Mouse (Mus musculus): ENCODE measurements around the gene Olfr1218. TPM values are rescaled to one million over a fixed set of nuclear protein-coding genes. Genes with fewer than 3 reads are reported as not detected.

Olfr1218 gene
- polyA plus RNA-seq, 1 experiment from 2014 or later, result not detected

DNA sequence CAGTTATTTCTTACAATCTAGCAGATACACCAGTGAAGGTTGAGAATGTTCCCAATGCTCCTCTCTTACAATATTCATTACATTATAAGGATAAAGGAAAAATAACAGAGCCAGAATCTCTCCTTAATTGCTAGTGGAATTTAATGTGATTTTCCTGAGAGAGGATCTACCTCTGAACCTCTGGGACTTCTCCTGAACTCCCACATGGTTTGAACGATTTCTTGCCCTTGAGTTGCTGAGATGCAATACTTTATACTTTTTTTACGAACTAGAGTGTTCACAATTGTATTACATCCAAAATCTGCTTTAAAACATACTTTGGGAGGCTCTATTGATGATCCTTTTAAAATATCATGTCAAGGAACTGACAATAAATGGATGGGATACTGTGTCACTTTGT lies 54.1 kb downstream of the Olfr1218 start, which contains the start of gene Olfr1215:
Gene Olfr1215, minus strand, starts transcription at position 101 of the 400 bp plus-strand sequence.
- H3K27ac ChIP-seq (ENCODE audit: low read depth, low read length), result no peak within 1 kb of the TSS
- H3K4me1 ChIP-seq (ENCODE audit: control insufficient read depth, insufficient read depth, low read length), result no peaks in the 10 kb centered on the region
- DNase-seq (ENCODE audit: low spot score) (no peak), ATAC-seq (ENCODE audit: insufficient read depth, low FRiP score, low TSS enrichment) (no peak)
- H3K36me3 ChIP-seq (ENCODE audit: control insufficient read depth, insufficient read depth, low read length), result no peaks in the 10 kb centered on the region
- no peaks in the 10 kb centered on the region for H3K27me3 ChIP-seq (ENCODE audit: control insufficient read depth, insufficient read depth, low read length)
- H3K9ac ChIP-seq (ENCODE audit: low read length), result no peak within 1 kb of the TSS
- H3K9me3 ChIP-seq (ENCODE audit: control insufficient read depth, low read length), result no peaks in the 10 kb centered on the region
- 76% methylated on average over 2 of the region's 2 CpGs for WGBS
- H3K4me2 ChIP-seq (ENCODE audit: low read depth), result no peak within 1 kb of the TSS
- H3K4me3 ChIP-seq (ENCODE audit: low read depth, low read length), result no peak within 1 kb of the TSS

Other genes with a start within 250 kb of the Olfr1218 start
- not detected in 2 replicates for gene Olfr1202, start 246.7 kb downstream of the Olfr1218 start, polyA plus RNA-seq (2014; fragmentation: Nextera tagmentation; extraction: Ambion mirVana)
- not detected in 2 replicates for gene Olfr1205, start 231.4 kb downstream of the Olfr1218 start, polyA plus RNA-seq (2014; fragmentation: Nextera tagmentation; extraction: Ambion mirVana)
- not detected in 2 replicates for gene Olfr1204, start 211.9 kb downstream of the Olfr1218 start, polyA plus RNA-seq (2014; fragmentation: Nextera tagmentation; extraction: Ambion mirVana)
- not detected in 2 replicates for gene Olfr1206, start 198.0 kb downstream of the Olfr1218 start, polyA plus RNA-seq (2014; fragmentation: Nextera tagmentation; extraction: Ambion mirVana)
- not detected in 2 replicates for gene Olfr1208, start 158.9 kb downstream of the Olfr1218 start, polyA plus RNA-seq (2014; fragmentation: Nextera tagmentation; extraction: Ambion mirVana)
- gene Olfr1209, start 146.0 kb downstream of the Olfr1218 start, polyA plus RNA-seq (2014; fragmentation: Nextera tagmentation; extraction: Ambion mirVana), result not detected in 2 replicates
- gene Olfr1211, start 123.1 kb downstream of the Olfr1218 start, polyA plus RNA-seq (2014; fragmentation: Nextera tagmentation; extraction: Ambion mirVana), result not detected in 2 replicates
- not detected in 2 replicates for gene Olfr1212, start 107.2 kb downstream of the Olfr1218 start, polyA plus RNA-seq (2014; fragmentation: Nextera tagmentation; extraction: Ambion mirVana)
- not detected in 2 replicates for gene Gm13762, start 80.9 kb downstream of the Olfr1218 start, polyA plus RNA-seq (2014; fragmentation: Nextera tagmentation; extraction: Ambion mirVana)
- not detected in 2 replicates for gene Olfr1214, start 68.5 kb downstream of the Olfr1218 start, polyA plus RNA-seq (2014; fragmentation: Nextera tagmentation; extraction: Ambion mirVana)
- not detected in 2 replicates for gene Olfr1215, start 54.2 kb downstream of the Olfr1218 start, polyA plus RNA-seq (2014; fragmentation: Nextera tagmentation; extraction: Ambion mirVana)
- gene Olfr1216, start 42.8 kb downstream of the Olfr1218 start, polyA plus RNA-seq (2014; fragmentation: Nextera tagmentation; extraction: Ambion mirVana), result not detected in 2 replicates
- gene Olfr1217, start 29.1 kb downstream of the Olfr1218 start, polyA plus RNA-seq (2014; fragmentation: Nextera tagmentation; extraction: Ambion mirVana), result not detected in 2 replicates
- not detected in 2 replicates for gene Olfr1219, start 22.3 kb upstream of the Olfr1218 start, polyA plus RNA-seq (2014; fragmentation: Nextera tagmentation; extraction: Ambion mirVana)
- gene Olfr1220, start 45.6 kb upstream of the Olfr1218 start, polyA plus RNA-seq (2014; fragmentation: Nextera tagmentation; extraction: Ambion mirVana), result not detected in 2 replicates
- not detected in 2 replicates for gene Olfr1221, start 56.1 kb upstream of the Olfr1218 start, polyA plus RNA-seq (2014; fragmentation: Nextera tagmentation; extraction: Ambion mirVana)
- gene Olfr1222, start 71.9 kb upstream of the Olfr1218 start, polyA plus RNA-seq (2014; fragmentation: Nextera tagmentation; extraction: Ambion mirVana), result not detected in 2 replicates
- gene Olfr1223, start 90.4 kb upstream of the Olfr1218 start, polyA plus RNA-seq (2014; fragmentation: Nextera tagmentation; extraction: Ambion mirVana), result not detected in 2 replicates
- gene Olfr1224-ps1, start 102.9 kb upstream of the Olfr1218 start, polyA plus RNA-seq (2014; fragmentation: Nextera tagmentation; extraction: Ambion mirVana), result not detected in 2 replicates
- gene Olfr1225, start 113.5 kb upstream of the Olfr1218 start, polyA plus RNA-seq (2014; fragmentation: Nextera tagmentation; extraction: Ambion mirVana), result not detected in 2 replicates
- gene Olfr1226, start 138.9 kb upstream of the Olfr1218 start, polyA plus RNA-seq (2014; fragmentation: Nextera tagmentation; extraction: Ambion mirVana), result not detected in 2 replicates
- not detected in 2 replicates for gene Olfr1228, start 192.9 kb upstream of the Olfr1218 start, polyA plus RNA-seq (2014; fragmentation: Nextera tagmentation; extraction: Ambion mirVana)
- not detected in 2 replicates for gene Olfr1229, start 226.8 kb upstream of the Olfr1218 start, polyA plus RNA-seq (2014; fragmentation: Nextera tagmentation; extraction: Ambion mirVana)
- gene Olfr1230, start 236.1 kb upstream of the Olfr1218 start, polyA plus RNA-seq (2014; fragmentation: Nextera tagmentation; extraction: Ambion mirVana), result not detected in 2 replicates
- not detected in 2 replicates for gene Olfr1231, start 245.9 kb upstream of the Olfr1218 start, polyA plus RNA-seq (2014; fragmentation: Nextera tagmentation; extraction: Ambion mirVana)